Mouse (Mus musculus): ENCODE data around the gene Med4.
A peak's percentile ranks its signal among the peaks of the same experiment; 100 is the strongest.
"Not testable (repeated sequence)": the region's sequence is repeated elsewhere in the genome, so short reads cannot be mapped to it uniquely, and the experiment has no call there.

The Med4 gene

GRCm38 (mm10) chr14:73501283-73501682, 8.5 kb upstream of the Med4 start:
- DNase-seq (ENCODE audit: low read depth in 2 of 2, low spot score in 2 of 2), result no peak

- no peak for DNase-seq (ENCODE audit: low read depth in 2 of 2, low spot score in 2 of 2)
Measured at GRCm38 (mm10) chr14:73501721-73502120, 8.1 kb upstream of the Med4 start.

- DNase-seq (ENCODE audit: low read depth in 2 of 2, low spot score in 2 of 2), result no peak
Measured at GRCm38 (mm10) chr14:73502591-73503184, 7.1 kb upstream of the Med4 start.

GRCm38 (mm10) chr14:73503237-73503933, 6.4 kb upstream of the Med4 start:
- DNase-seq (ENCODE audit: low read depth in 2 of 2, low spot score in 2 of 2), result no peak

- no peak for DNase-seq (ENCODE audit: low read depth in 2 of 2, low spot score in 2 of 2)
Measured at GRCm38 (mm10) chr14:73506283-73506682, 3.5 kb upstream of the Med4 start.

- DNase-seq (ENCODE audit: low read depth in 2 of 2, low spot score in 2 of 2), result no peak
Measured at GRCm38 (mm10) chr14:73507200-73507599, 2.6 kb upstream of the Med4 start.

GRCm38 (mm10) chr14:73507702-73508376, 2.0 kb upstream of the Med4 start:
- peak in 1 of 2 experiments; percentile 13 for DNase-seq (ENCODE audit: low read depth in 2 of 2, low spot score in 2 of 2)

GRCm38 (mm10) chr14:73508630-73509395, 1.0 kb upstream of the Med4 start:
- DNase-seq (ENCODE audit: low read depth in 2 of 2, low spot score in 2 of 2), result no peak

GRCm38 (mm10) chr14:73524136-73524535, 14.3 kb downstream of the Med4 start:
- DNase-seq (ENCODE audit: low read depth in 2 of 2, low spot score in 2 of 2), result no peak

GRCm38 (mm10) chr14:73524766-73525448, 15.1 kb downstream of the Med4 start, which contains the start of gene Sucla2:
Gene Sucla2, plus strand, starts transcription at chr14:73525319.
- peak; percentile 92 to 95 for DNase-seq (ENCODE audit: low read depth in 2 of 2, low spot score in 2 of 2)

GRCm38 (mm10) chr14:73528661-73529060, 18.8 kb downstream of the Med4 start:
- DNase-seq (ENCODE audit: low read depth in 2 of 2, low spot score in 2 of 2), result not testable (repeated sequence)

- no peak for DNase-seq (ENCODE audit: low read depth in 2 of 2, low spot score in 2 of 2)
Measured at GRCm38 (mm10) chr14:73533755-73534465, 24.1 kb downstream of the Med4 start.

- no peak for DNase-seq (ENCODE audit: low read depth in 2 of 2, low spot score in 2 of 2)
Measured at GRCm38 (mm10) chr14:73535641-73536040, 25.8 kb downstream of the Med4 start.

GRCm38 (mm10) chr14:73543781-73544180, 34.0 kb downstream of the Med4 start:
- no peak for DNase-seq (ENCODE audit: low read depth in 2 of 2, low spot score in 2 of 2)

- DNase-seq (ENCODE audit: low read depth in 2 of 2, low spot score in 2 of 2), result no peak
Measured at GRCm38 (mm10) chr14:73547034-73547433, 37.2 kb downstream of the Med4 start.

GRCm38 (mm10) chr14:73548051-73548450, 38.2 kb downstream of the Med4 start, which contains the start of gene Nudt15:
Gene Nudt15, minus strand, starts transcription at chr14:73548242.
- DNase-seq (ENCODE audit: low read depth in 2 of 2, low spot score in 2 of 2), result no peak

- no peak for DNase-seq (ENCODE audit: low read depth in 2 of 2, low spot score in 2 of 2)
Measured at GRCm38 (mm10) chr14:73550291-73550690, 40.5 kb downstream of the Med4 start.

- DNase-seq (ENCODE audit: low read depth in 2 of 2, low spot score in 2 of 2), result no peak
Measured at GRCm38 (mm10) chr14:73550732-73551131, 40.9 kb downstream of the Med4 start.

GRCm38 (mm10) chr14:73551164-73551563, 41.3 kb downstream of the Med4 start:
- DNase-seq (ENCODE audit: low read depth in 2 of 2, low spot score in 2 of 2), result no peak

Measured in CD8-positive naive resting alpha-beta T cell, adult 2 months (primary cell).